Mouse (Mus musculus): ENCODE data around the gene Calm1.

GRCm38 (mm10) chr12:100200645-100201362 lies 1.6 kb downstream of the Calm1 start:
- TF ChIP-seq CTCF (IDR thresholded peaks at IDR 0.05; ENCODE audit: borderline replicate concordance, insufficient read depth, low read depth, low read length) (no peak), POLR2A (IDR thresholded peaks at IDR 0.05; ENCODE audit: borderline replicate concordance, insufficient read depth, low read length) (no peak; the same call in 1 of the 2 replicates)

Data from cerebellum, adult 2 months (tissue).